Mouse (Mus musculus) lung, adult 18-20 months (tissue): ENCODE data around the gene Txnl4b.

ENCODE experiments used
- DNase-seq, 2 experiments: peaks; one replicate each; pipeline ENCODE4 v3.0.0; 2022; ENCODE audit warnings: mixed read lengths in 2 of 2

Txnl4b gene

DNA sequence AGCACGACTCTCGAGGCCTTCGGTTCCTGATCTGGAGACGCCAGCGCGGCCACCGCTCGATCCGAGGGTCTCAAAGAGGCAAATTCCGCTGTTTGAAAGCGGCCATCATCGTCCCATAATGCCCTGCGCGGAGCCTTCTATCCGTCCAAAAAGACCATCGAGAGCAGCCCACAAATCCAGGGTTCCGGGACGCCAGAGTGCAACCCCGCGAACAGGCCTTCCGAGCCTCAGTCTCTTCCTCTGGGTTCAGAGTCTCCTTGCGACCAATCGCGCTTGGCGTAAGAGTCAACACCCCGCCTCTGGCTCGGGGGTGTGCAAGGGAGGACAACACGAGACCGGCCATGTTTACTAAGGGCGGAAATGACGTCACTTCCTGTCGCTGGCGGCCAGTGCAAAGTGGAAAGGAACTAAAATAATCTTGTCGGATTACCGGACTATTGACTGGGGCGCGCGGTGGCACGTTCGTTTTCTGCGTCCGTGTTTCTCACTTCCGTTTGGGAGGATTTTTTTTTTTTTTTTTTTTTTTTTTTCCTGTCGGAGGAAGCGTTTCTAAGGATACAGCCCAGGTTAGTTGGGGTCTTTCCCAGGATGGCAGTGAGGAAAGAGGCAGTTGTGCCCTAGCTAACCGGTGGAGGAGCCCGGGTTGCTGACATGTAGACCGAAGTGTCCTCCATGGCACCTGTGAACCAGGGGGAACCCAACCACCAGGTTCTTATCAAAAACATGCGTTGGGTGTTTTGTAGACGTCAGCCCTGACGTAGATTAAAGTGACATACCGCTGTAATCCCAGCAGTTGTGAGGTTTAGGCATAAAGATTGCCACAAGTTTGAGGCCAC, at the start of gene Txnl4b, which contains the start of gene Dhx38:
Gene Txnl4b, plus strand, starts transcription at position 395 of the 836 bp plus-strand sequence.
Gene Dhx38, minus strand, starts transcription at position 364 of the 836 bp plus-strand sequence.
- DNase-seq, result peak; percentile 99

DNA sequence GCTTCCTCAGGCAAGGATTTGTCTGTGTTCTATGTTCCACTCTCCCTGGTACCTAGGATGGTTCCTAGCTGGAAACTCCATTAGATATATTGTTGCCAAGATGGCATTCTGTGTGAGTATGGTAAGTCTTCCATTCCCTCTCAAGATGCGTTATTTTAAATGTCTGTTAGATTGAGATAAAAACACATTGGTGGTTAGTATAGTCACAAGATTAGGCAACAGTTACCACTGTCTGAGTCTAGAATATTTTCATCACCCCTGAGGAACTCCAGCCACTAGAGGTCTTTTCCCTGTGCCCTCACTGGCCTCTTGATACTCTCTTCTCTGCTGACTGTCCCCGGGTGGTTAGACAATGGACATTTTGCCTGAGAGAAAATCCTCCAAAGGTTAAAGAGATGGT, 41.7 kb upstream of the Txnl4b start:
- no peak for DNase-seq

DNA sequence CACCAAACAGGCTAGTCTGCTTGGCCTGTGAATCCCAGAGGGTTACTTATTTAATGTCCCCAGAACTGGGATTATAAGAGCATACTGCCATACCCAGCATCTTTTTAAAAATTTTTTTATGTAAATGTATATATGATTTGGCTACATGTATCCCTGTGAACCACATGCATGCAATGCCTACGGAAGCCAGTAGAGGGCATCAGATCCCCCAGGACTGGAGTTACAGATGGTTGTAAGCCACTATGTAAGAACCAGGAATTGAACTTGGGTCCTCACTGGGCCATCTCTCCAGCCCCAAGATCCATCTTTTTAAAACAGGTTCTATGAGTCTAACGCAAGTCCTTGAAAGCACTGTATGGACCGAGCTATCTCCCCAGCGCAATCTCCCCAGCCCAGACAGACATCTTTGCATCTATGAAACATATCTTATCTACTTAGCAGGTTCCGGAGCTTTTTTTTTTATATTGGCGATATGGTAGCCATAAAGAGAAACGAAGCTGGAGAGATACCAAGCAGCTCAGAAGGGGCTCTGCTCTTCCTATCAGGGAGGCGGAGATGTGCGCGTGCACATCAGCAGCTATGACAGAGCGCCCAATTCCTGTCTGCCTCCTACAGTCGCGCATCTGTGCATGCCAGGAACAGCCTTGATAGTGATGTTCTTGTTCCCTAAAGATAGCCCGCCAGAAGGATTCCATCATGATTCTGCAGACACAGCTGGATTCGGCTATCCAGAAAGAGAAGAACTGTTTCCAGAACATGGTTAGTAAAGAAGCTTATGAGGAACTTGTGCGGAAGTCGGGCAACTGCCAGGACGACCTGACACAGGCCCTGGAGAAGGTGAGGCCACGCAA, 30.3 kb upstream of the Txnl4b start:
- peak; percentile 14 to 24 for DNase-seq

- peak; percentile 51 to 57 for DNase-seq
These were observed 29.0 kb upstream of the Txnl4b start for GRCm38 (mm10) chr8:109536703-109537102.

DNA sequence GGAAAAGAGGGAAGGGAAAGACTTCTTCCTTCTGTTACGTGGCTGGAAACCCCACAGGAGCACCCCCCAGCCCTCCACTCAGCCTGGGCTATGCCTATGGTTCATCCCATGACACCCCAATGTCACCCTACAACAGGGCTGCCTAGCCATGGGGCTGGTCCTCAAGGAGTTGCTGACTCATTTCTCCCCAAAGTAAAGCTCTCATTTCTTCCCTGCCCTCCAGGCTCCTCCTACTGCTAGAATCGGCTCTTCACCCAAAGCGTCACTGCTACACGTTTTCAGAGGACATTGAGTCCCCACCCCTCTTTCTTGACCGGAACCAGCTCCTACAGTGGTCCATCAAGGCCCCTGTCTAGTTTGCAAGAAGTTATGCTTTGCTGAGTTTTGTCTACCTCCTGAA, 23.5 kb upstream of the Txnl4b start:
- DNase-seq, result no peak

DNA sequence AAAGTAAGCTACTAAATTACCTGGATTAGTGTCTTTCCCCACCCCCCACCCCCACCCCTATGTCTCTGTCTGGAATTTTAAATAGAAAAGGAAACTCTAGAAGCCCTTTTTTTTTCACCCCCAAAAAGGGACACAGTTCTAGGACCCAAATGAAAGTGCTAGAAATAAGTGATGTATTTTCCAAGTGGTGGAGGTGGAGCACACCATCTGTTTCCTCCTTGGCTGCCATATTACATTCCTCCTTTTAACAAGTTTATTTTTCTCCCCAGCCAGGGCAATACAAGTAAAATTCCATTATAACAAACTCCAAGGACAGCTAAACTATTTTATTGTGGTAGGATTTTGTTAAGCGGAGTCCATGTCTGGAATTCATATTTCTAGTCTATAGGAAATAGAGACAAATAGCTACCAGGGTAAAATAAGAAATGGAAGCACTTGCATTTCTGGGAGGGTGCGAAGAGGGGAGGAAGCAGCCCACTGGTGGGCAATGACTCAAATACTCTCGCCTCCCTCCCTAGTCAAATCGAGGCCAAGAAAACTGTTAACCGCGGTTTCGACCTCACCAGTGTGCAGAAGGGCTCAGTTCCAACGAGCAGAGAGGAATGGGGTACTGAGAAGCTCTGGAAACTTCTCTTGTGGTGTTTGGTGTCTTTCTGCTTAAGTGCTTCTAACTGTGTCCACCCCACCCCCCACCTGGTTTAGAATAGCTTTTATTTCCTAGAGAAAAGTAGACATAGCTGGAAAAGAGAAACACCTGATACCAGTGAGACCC, 22.8 kb upstream of the Txnl4b start:
- no peak for DNase-seq

- no peak for DNase-seq
These were observed 21.6 kb upstream of the Txnl4b start for GRCm38 (mm10) chr8:109544049-109544448.

- no peak for DNase-seq
These were observed 14.0 kb upstream of the Txnl4b start for GRCm38 (mm10) chr8:109551663-109552062.

GRCm38 (mm10) chr8:109563881-109564280, 1.8 kb upstream of the Txnl4b start:
- no peak for DNase-seq

DNA sequence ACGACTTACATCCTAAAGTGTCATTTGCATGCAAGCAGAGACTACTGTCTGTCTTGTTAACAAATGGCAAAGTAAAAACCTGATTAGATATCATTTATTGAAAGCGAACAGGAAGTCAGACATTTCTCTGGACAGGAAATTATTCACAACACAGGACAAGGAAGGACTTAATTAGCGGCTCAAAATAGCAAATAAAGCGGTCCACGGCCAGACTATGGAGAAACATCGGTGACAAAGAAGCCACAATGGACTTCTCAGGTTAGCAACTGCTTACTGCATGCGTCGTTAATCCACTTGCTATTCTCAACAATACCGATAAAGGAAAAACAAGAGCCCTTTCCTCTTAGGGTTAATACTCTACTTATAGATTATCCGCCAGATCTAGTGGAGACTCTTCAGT, 926 bp upstream of the Txnl4b start:
- no peak for DNase-seq

DNA sequence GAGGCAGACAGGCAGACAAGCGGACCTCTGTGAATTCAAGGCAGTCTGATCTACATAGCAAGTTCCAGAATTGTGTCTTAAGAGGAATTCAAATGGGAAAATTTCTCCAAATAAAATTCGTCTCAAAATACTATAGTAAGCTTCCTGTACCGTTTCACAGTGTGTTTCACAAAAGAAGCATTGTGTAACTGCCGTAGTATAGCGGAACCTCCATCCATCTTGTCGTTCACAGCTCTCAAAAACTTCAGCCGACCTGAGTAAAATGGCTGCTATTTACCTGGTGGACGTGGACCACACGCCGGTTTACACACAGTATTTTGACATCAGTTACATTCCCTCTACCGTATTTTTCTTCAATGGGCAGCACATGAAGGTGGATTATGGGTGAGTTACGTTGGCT, 5.4 kb downstream of the Txnl4b start:
- DNase-seq, result no peak

- DNase-seq, result no peak
These were observed 10.6 kb downstream of the Txnl4b start for GRCm38 (mm10) chr8:109576311-109576710.

DNA sequence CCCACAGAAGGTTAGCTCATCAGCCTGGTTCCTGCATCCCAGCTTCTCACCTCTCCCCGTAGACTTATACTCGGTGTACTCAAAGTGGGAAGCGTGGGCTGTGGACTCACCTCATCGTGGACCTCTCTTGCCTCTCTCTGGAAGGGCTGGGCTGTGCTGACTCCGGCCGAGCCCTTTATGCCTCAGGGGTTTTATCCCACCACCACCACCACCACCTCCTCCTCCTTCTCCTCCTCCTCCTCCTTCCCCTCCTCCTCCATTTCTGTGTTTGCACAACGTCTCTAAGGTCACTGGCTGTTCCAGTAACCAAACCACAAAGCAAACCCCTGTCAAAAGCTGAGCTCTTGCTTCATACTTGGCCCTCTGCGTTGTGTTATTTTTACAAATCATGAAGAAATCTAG, 13.2 kb downstream of the Txnl4b start, which contains the start of gene Hp:
Gene Hp, minus strand, starts transcription at position 273 of the 402 bp plus-strand sequence.
- DNase-seq, result peak; percentile 73 to 84

DNA sequence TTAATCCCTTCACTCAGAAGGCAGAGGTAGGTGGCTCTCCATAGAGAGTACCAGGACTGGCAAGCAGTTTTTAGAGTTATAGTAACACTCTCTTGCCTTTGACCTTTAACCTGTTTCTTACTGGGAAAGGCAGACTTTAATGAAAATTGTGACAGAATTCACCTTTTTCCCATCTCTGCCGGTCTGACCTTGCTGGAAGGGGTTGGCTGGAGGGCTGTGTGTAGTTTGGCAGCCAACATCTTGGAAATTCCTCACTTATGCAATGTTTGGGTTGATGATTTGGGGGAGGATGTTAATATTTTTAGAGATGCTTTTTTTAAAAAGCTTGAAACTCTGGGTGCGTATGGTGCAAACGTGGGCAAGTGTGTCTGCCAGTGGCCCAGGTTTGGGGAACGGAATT, 18.6 kb downstream of the Txnl4b start:
- no peak for DNase-seq

- DNase-seq, result no peak
These were observed 19.1 kb downstream of the Txnl4b start for GRCm38 (mm10) chr8:109584830-109585229.

GRCm38 (mm10) chr8:109585652-109586051, 20.0 kb downstream of the Txnl4b start:
- DNase-seq, result no peak

DNA sequence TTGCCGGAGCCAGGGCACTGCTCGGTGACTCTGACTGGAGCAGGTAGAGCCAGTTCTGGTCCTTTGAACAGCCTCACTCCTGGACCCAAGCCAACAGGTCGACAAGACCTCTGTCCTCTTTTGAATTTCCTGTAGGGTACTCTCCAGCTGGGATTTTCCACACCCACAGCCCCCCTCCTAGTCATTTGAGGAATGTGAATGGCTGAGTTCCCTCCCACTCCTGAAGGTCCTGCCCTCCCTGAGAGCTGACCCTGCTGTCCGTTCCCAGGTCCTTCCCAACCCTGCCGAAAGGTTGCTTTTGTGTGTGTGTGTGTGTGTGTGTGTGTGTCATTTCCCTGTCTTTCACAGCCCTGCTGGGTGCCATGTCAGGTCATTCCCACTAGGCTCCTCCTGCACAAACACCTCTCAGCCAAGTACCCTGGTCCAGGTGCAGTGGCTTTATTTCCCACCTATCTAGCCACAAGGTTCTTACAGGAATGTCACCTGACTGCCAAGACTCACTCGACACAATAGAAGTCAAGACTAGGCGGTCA, 21.3 kb downstream of the Txnl4b start:
- DNase-seq, result peak; percentile 90 to 93

- DNase-seq, result no peak
These were observed 25.2 kb downstream of the Txnl4b start for GRCm38 (mm10) chr8:109590901-109591300.

DNA sequence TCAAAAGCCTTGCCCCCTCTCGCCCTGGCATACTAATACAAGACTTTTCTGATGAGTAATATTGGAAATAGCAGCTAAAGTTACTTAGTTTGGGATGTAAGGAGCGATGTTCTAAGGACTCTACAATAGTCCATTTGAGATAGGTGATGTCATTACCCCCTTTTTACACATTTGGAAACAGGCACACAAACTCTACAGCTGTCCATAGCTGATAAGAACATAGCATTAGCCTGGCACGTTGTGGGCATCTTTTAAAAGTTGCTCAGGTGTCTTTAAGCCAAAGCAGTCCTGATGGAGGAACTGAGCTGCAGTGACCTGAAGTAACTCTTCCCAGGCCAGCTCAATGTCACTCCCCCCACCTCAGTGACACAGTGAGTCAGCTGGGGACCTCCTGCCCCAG, 25.7 kb downstream of the Txnl4b start:
- DNase-seq, result no peak

GRCm38 (mm10) chr8:109592164-109592563, 26.5 kb downstream of the Txnl4b start:
- no peak for DNase-seq

DNA sequence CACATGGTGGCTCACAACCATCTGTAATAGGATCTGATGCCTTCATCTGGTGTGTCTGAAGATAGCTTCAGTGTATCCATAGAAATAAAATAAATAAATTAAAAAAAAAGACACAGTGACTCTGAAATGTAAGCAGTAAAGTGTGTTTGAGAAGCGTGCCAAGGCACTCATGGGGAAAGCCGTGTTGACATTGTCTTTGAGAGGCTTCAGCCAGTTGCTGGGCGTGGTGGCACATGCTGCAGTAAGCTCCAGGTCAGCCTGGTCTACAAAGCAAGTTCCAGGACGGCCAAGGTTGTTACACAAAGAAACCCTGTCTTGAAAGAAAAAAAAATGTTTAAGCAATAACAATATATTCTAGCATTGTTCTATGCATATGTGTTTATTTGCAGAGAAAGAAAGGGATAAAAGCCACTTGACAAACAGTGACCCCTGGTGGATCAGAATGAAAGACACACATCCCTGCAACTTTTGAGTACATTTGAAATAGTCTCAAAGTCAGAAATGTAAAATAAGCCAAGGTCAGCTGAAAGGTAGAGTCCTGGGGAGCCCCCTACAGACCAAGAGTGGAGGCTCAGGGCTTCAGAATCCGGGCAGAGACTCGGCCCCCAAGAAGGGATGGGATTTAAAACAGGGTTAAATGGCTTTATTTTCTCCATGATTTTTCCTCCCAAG, 27.6 kb downstream of the Txnl4b start:
- DNase-seq, result peak; percentile 73 to 79

DNA sequence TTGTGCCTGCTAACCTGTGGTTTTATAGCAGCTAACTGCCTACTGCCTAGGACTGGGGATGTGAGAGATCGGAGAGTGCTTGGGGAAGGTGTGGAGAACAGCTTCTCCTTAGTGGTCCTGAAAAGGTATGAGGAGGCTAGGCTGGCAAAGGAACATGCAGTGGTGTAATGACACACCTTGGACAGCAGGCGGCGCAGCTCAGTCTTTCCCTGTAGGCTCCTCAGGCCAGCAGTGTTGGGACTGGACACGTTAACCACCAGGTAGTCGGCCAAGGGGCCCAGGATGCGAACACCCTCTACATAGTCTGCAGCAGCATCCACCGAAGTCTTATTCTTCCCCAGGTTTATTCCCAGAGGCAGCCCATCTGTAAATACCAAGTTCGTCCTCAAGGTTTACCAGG, 30.2 kb downstream of the Txnl4b start:
- DNase-seq, result peak; percentile 47 to 62
